Mouse (Mus musculus): ENCODE data around the gene Ifrd2. TPM values are rescaled to one million over a fixed set of nuclear protein-coding genes. Genes with fewer than 3 reads are reported as not detected.

Gene Ifrd2
- polyA plus RNA-seq, 1 experiment from 2014 or later = 27.7 TPM

GRCm38 (mm10) chr9:107583174-107583573 lies 4.3 kb upstream of the Ifrd2 start:
- Histone ChIP-seq H3K27ac (ENCODE audit: low read depth, low read length) (no peak overlapping the region), H3K4me3 (ENCODE audit: low read depth, low read length) (no peak overlapping the region), H3K36me3 (ENCODE audit: control insufficient read depth, insufficient read depth, low read length) (no peaks in the 10 kb centered on the region), H3K4me1 (replicated peaks; ENCODE audit: control insufficient read depth, insufficient read depth, low read length) (peaks cover 6% of the 10 kb centered on the region; the same call in 1 of the 2 replicates), H3K4me2 (replicated peaks; ENCODE audit: low read depth, low read length) (no peak overlapping the region), H3K9ac (ENCODE audit: low read depth, low read length) (no peak overlapping the region), H3K9me3 (ENCODE audit: control insufficient read depth, low read length) (no peaks in the 10 kb centered on the region), H3K27me3 (ENCODE audit: control insufficient read depth, insufficient read depth, low read length) (no peaks in the 10 kb centered on the region)
- ATAC-seq (ENCODE audit: low FRiP score) (no peak), DNase-seq (ENCODE audit: low spot score) (no peak)
- 91% methylated on average over 14 of the region's 14 CpGs for WGBS

- H3K9ac ChIP-seq (ENCODE audit: low read depth, low read length) = no peak overlapping the region
- no peak overlapping the region for H3K4me3 ChIP-seq (ENCODE audit: low read depth, low read length)
- no peak for DNase-seq (ENCODE audit: low spot score)
- no peak overlapping the region for H3K4me2 ChIP-seq (replicated peaks; ENCODE audit: low read depth, low read length)
- 89% methylated on average over 5 of the region's 5 CpGs for WGBS
- H3K27me3 ChIP-seq (ENCODE audit: control insufficient read depth, insufficient read depth, low read length) = no peaks in the 10 kb centered on the region
- no peak overlapping the region for H3K27ac ChIP-seq (ENCODE audit: low read depth, low read length)
- H3K9me3 ChIP-seq (ENCODE audit: control insufficient read depth, low read length) = no peaks in the 10 kb centered on the region
- no peak for ATAC-seq (ENCODE audit: low FRiP score)
- 0 out of 2 replicates have a peak, but pooled peaks cover 2% of the 10 kb centered on the region for H3K36me3 ChIP-seq (ENCODE audit: control insufficient read depth, insufficient read depth, low read length)
- H3K4me1 ChIP-seq (replicated peaks; ENCODE audit: control insufficient read depth, insufficient read depth, low read length) = peaks cover 6% of the 10 kb centered on the region; the same call in 1 of the 2 replicates
Measured at GRCm38 (mm10) chr9:107586504-107586903, 938 bp upstream of the Ifrd2 start.

DNA sequence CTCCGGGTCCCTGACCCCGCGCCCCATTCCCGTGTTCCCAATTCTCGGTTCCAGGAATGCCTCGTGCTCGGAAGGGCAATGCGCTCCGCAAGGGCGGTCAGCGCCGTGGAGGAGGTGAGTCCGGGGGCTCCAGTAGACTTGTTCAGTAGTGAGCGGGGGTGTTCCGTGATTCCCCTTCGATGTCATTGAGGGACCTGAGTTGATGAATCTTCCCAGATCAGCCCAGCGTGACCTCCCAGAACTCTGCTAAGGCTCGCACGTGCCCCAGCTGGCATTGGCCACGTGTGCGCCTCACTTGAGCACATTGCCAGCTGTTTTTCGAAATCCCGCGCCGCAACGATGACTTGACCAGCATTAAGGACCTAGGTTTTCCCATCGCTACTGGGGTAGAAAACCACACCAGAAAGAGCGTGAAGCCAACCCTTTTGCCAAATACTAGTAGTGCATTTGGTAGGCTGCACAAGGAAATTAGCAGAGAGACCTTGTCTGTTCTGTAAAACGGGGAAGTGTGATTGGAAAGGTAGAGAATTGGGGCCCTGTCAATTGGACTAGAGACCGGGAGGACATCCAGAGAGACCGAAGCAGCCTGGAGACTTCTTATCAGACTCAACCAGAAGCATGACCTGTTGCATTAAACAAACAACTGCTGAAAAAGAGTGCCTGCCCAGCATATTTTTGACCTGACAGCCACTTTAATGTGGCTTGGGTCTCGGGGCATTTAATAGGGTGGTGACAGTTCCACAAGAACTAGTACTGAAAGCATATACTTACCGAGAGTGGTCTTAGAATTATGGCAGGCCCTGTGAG lies 594 bp downstream of the Ifrd2 start:
- no peak for DNase-seq (ENCODE audit: low spot score)
- 6% methylated on average over 33 of the region's 33 CpGs for WGBS
- H3K27ac ChIP-seq (ENCODE audit: low read depth, low read length) = 0 out of 2 replicates have a peak overlapping the region, but pooled peaks have one; percentile 4

GRCm38 (mm10) chr9:107590058-107590772 lies 2.8 kb downstream of the Ifrd2 start:
- DNase-seq (ENCODE audit: low spot score) = no peak
- Histone ChIP-seq H3K9me3 (ENCODE audit: control insufficient read depth, low read length) (no peaks in the 10 kb centered on the region), H3K36me3 (ENCODE audit: control insufficient read depth, insufficient read depth, low read length) (0 out of 2 replicates have a peak, but pooled peaks cover 2% of the 10 kb centered on the region), H3K27ac (ENCODE audit: low read depth, low read length) (no peak overlapping the region), H3K4me3 (ENCODE audit: low read depth, low read length) (no peak overlapping the region), H3K4me2 (replicated peaks; ENCODE audit: low read depth, low read length) (no peak overlapping the region), H3K4me1 (replicated peaks; ENCODE audit: control insufficient read depth, insufficient read depth, low read length) (peaks cover 5% of the 10 kb centered on the region; the same call in 1 of the 2 replicates), H3K27me3 (ENCODE audit: control insufficient read depth, insufficient read depth, low read length) (no peaks in the 10 kb centered on the region), H3K9ac (ENCODE audit: low read depth, low read length) (no peak overlapping the region)
- WGBS = 93% methylated on average over 25 of the region's 25 CpGs
- no peak for ATAC-seq (ENCODE audit: low FRiP score)

More for the DNA sequence above, 594 bp downstream of the Ifrd2 start:
- Histone ChIP-seq H3K4me2 (replicated peaks; ENCODE audit: low read depth, low read length) (peak overlapping the region; percentile 91), H3K9ac (ENCODE audit: low read depth, low read length) (peak overlapping the region; percentile 61; the same call in 1 of the 2 replicates), H3K9me3 (ENCODE audit: control insufficient read depth, low read length) (no peaks in the 10 kb centered on the region), H3K36me3 (ENCODE audit: control insufficient read depth, insufficient read depth, low read length) (0 out of 2 replicates have a peak, but pooled peaks cover 2% of the 10 kb centered on the region), H3K4me1 (replicated peaks; ENCODE audit: control insufficient read depth, insufficient read depth, low read length) (peaks cover 5% of the 10 kb centered on the region; the same call in 1 of the 2 replicates), H3K4me3 (ENCODE audit: low read depth, low read length) (peak overlapping the region; percentile 59), H3K27me3 (ENCODE audit: control insufficient read depth, insufficient read depth, low read length) (no peaks in the 10 kb centered on the region)
- ATAC-seq (ENCODE audit: low FRiP score) = no peak

DNA sequence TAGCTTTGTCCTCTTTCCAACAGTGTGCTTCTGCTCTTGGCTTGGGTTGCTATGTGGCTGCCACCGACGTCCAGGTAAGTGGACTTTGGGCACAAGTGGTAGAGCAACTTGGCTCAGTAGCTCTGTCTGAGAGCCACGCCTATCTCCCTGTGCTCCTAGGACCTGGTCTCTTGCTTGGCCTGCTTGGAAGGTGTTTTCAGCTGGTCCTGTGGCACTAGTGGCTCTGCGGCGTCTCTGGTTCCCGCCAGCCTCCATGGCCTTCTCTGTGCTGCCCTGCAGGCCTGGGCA lies 3.3 kb downstream of the Ifrd2 start:
- no peak for ATAC-seq (ENCODE audit: low FRiP score)
- H3K9me3 ChIP-seq (ENCODE audit: control insufficient read depth, low read length) = no peaks in the 10 kb centered on the region
- H3K27ac ChIP-seq (ENCODE audit: low read depth, low read length) = no peak overlapping the region
- WGBS = 95% methylated on average over 6 of the region's 6 CpGs
- H3K4me3 ChIP-seq (ENCODE audit: low read depth, low read length) = no peak overlapping the region
- DNase-seq (ENCODE audit: low spot score) = no peak
- H3K4me2 ChIP-seq (replicated peaks; ENCODE audit: low read depth, low read length) = no peak overlapping the region
- H3K27me3 ChIP-seq (ENCODE audit: control insufficient read depth, insufficient read depth, low read length) = no peaks in the 10 kb centered on the region
- H3K9ac ChIP-seq (ENCODE audit: low read depth, low read length) = no peak overlapping the region
- H3K4me1 ChIP-seq (replicated peaks; ENCODE audit: control insufficient read depth, insufficient read depth, low read length) = peaks cover 5% of the 10 kb centered on the region; the same call in 1 of the 2 replicates
- H3K36me3 ChIP-seq (ENCODE audit: control insufficient read depth, insufficient read depth, low read length) = 0 out of 2 replicates have a peak, but pooled peaks cover 2% of the 10 kb centered on the region

GRCm38 (mm10) chr9:107593101-107593976 lies 5.9 kb downstream of the Ifrd2 start:
- 83% methylated on average over 11 of the region's 11 CpGs for WGBS
- H3K9ac ChIP-seq (ENCODE audit: low read depth, low read length) = no peak overlapping the region
- no peak for ATAC-seq (ENCODE audit: low FRiP score)

GRCm38 (mm10) chr9:107594281-107595062 lies 7.0 kb downstream of the Ifrd2 start:
- no peak for ATAC-seq (ENCODE audit: low FRiP score)
- H3K27me3 ChIP-seq (ENCODE audit: control insufficient read depth, insufficient read depth, low read length) = no peaks in the 10 kb centered on the region
- no peak overlapping the region for H3K9ac ChIP-seq (ENCODE audit: low read depth, low read length)
- H3K27ac ChIP-seq (ENCODE audit: low read depth, low read length) = no peak overlapping the region
- WGBS = 75% methylated on average over 8 of the region's 8 CpGs
- H3K9me3 ChIP-seq (ENCODE audit: control insufficient read depth, low read length) = no peaks in the 10 kb centered on the region
- no peak for DNase-seq (ENCODE audit: low spot score)
- H3K4me3 ChIP-seq (ENCODE audit: low read depth, low read length) = no peak overlapping the region
- no peak overlapping the region for H3K4me2 ChIP-seq (replicated peaks; ENCODE audit: low read depth, low read length)
- H3K4me1 ChIP-seq (replicated peaks; ENCODE audit: control insufficient read depth, insufficient read depth, low read length) = no peaks in the 10 kb centered on the region
- 0 out of 2 replicates have a peak, but pooled peaks cover 2% of the 10 kb centered on the region for H3K36me3 ChIP-seq (ENCODE audit: control insufficient read depth, insufficient read depth, low read length)

More at GRCm38 (mm10) chr9:107593101-107593976, 5.9 kb downstream of the Ifrd2 start:
- Histone ChIP-seq H3K4me3 (ENCODE audit: low read depth, low read length) (no peak overlapping the region), H3K36me3 (ENCODE audit: control insufficient read depth, insufficient read depth, low read length) (0 out of 2 replicates have a peak, but pooled peaks cover 2% of the 10 kb centered on the region), H3K4me2 (replicated peaks; ENCODE audit: low read depth, low read length) (no peak overlapping the region), H3K27me3 (ENCODE audit: control insufficient read depth, insufficient read depth, low read length) (no peaks in the 10 kb centered on the region), H3K4me1 (replicated peaks; ENCODE audit: control insufficient read depth, insufficient read depth, low read length) (peaks cover 1% of the 10 kb centered on the region; the same call in 1 of the 2 replicates), H3K9me3 (ENCODE audit: control insufficient read depth, low read length) (no peaks in the 10 kb centered on the region), H3K27ac (ENCODE audit: low read depth, low read length) (no peak overlapping the region)
- no peak for DNase-seq (ENCODE audit: low spot score)
